Mouse (Mus musculus): ENCODE measurements around the gene Myrf. TPM values are rescaled to one million over a fixed set of nuclear protein-coding genes. Genes with fewer than 3 reads are reported as not detected.

Myrf gene
- polyA plus RNA-seq, 1 experiment = 43.1 TPM

DNA sequence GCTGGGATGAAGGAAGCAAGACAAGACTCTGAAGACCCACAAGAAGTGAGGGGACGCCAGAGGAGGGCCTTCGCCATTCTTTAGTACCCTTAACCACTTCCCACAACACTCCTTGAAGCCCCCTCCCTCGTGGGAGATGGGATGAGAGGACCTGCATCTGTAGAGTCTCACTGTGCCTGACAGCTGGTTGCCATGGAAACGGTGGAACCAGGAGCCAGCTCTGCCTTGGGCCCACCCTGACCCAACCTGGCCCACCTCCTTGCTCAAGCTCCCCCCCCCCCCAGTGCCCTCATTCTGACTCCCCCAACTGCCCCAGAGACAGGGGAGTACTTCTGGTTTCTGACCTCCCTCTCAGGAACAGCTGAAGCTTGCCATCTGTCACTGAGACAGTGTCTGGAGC is 19.0 kb downstream of the Myrf start:
- TF ChIP-seq CTCF (IDR thresholded peaks at IDR 0.05; ENCODE audit: borderline replicate concordance, insufficient read depth, low read depth, low read length) (no peak), POLR2A (IDR thresholded peaks at IDR 0.05; ENCODE audit: borderline replicate concordance, insufficient read depth, low read length) (no peak)
- WGBS = 56% methylated on average over 4 of the region's 4 CpGs
- Histone ChIP-seq H3K27ac (ENCODE audit: insufficient read depth, low read length) (no peak overlapping the region), H3K27me3 (ENCODE audit: control insufficient read depth, insufficient read depth, low read length) (no peaks in the 10 kb centered on the region), H3K4me1 (ENCODE audit: control insufficient read depth, insufficient read depth, low read length) (no peaks in the 10 kb centered on the region), H3K4me3 (replicated peaks; ENCODE audit: insufficient read depth, low read depth, low read length) (no peak overlapping the region)
- DNase-seq = no peak

DNA sequence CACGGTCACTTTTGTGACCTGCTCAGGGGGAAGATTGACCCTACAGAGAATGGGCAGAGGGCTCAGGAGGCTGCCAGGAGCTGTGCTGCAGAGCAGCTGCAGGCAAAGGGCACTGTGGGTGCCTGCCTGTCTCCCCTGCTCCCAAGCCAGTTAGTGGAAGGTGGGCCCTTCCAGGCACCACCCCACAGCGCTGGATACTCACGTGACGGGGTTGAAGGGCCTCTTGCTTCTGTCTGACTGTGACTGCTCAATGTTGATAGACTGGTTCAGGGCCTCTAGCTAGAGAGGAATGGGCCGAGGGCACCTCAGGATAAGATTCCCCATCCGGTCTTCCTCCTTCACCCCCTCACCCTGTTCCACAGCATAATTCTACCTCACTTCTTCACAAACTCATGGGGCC is 21.0 kb downstream of the Myrf start:
- Histone ChIP-seq H3K4me3 (replicated peaks; ENCODE audit: insufficient read depth, low read depth, low read length) (no peak overlapping the region), H3K4me1 (ENCODE audit: control insufficient read depth, insufficient read depth, low read length) (no peaks in the 10 kb centered on the region), H3K27ac (ENCODE audit: insufficient read depth, low read length) (no peak overlapping the region), H3K27me3 (ENCODE audit: control insufficient read depth, insufficient read depth, low read length) (no peaks in the 10 kb centered on the region)
- WGBS = 76% methylated on average over 6 of the region's 6 CpGs
- no peak for TF ChIP-seq POLR2A (IDR thresholded peaks at IDR 0.05; ENCODE audit: borderline replicate concordance, insufficient read depth, low read length)
- no peak for TF ChIP-seq CTCF (IDR thresholded peaks at IDR 0.05; ENCODE audit: borderline replicate concordance, insufficient read depth, low read depth, low read length)
- DNase-seq = no peak

DNA sequence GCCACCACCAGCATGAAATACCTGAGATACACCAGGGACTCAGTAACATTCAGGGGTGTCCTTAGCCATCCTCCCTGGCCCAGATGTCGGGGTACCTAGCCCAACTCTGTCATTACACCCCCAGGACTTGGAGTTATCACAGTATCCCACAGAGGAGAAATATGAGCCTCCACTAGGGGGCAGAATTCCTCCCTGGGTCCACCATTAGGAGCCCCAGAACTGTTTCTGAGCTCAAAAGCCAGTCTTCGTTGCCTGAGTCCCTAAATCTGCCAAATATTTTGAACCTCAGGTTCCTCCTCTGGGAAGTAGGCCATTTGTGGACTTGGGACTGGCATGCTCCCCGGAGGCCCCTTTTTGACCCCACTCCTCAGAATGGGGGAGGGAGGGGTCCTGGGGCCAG is 21.4 kb downstream of the Myrf start:
- Histone ChIP-seq H3K4me1 (ENCODE audit: control insufficient read depth, insufficient read depth, low read length) (no peaks in the 10 kb centered on the region), H3K27ac (ENCODE audit: insufficient read depth, low read length) (no peak overlapping the region), H3K27me3 (ENCODE audit: control insufficient read depth, insufficient read depth, low read length) (no peaks in the 10 kb centered on the region), H3K4me3 (replicated peaks; ENCODE audit: insufficient read depth, low read depth, low read length) (no peak overlapping the region)
- DNase-seq = no peak
- 33% methylated on average over 3 of the region's 3 CpGs for WGBS
- TF ChIP-seq CTCF (IDR thresholded peaks at IDR 0.05; ENCODE audit: borderline replicate concordance, insufficient read depth, low read depth, low read length) (peak; percentile 47; the same call in 1 of the 2 replicates), POLR2A (IDR thresholded peaks at IDR 0.05; ENCODE audit: borderline replicate concordance, insufficient read depth, low read length) (no peak)

- no peaks in the 10 kb centered on the region for H3K27me3 ChIP-seq (ENCODE audit: control insufficient read depth, insufficient read depth, low read length)
- no peaks in the 10 kb centered on the region for H3K4me1 ChIP-seq (ENCODE audit: control insufficient read depth, insufficient read depth, low read length)
- DNase-seq = no peak
- no peak overlapping the region for H3K27ac ChIP-seq (ENCODE audit: insufficient read depth, low read length)
- WGBS = 82% methylated on average over 8 of the region's 8 CpGs
- TF ChIP-seq POLR2A (IDR thresholded peaks at IDR 0.05; ENCODE audit: borderline replicate concordance, insufficient read depth, low read length) = no peak
- TF ChIP-seq CTCF (IDR thresholded peaks at IDR 0.05; ENCODE audit: borderline replicate concordance, insufficient read depth, low read depth, low read length) = no peak
- no peak overlapping the region for H3K4me3 ChIP-seq (replicated peaks; ENCODE audit: insufficient read depth, low read depth, low read length)
Observed at GRCm38 (mm10) chr19:10216101-10216500, 24.4 kb downstream of the Myrf start.

DNA sequence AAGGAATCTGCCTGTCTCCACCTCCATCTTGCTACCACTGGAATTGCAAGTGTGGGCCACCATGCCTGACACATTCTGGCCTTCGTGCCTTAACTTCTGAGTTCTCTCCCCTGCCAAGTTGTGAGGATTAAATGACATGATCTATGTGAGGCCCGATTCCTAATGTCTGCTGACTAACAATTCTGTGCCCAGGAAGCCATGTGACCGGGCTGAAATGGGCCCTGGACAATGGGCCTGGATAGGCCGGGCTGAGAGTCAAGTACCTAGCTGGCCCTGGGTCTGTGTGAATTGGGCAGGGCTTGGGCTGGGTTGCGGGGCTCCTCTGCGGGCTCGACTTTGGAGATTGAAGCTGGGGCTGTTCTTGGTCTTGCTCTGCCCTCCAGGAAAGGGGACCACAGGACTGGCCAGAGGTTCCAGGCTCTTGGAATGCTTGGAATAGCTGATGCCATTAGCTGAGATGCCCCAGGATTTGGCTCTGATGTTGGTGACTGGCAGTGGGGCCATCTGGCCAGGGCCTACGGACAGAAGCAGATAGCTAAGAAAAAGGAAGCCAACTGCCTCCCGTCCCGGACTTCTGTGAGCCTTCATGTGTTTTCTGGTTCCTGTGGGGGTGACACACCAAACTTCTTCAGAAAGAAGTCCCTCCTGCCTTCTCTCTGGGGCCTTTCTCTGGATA is 26.6 kb downstream of the Myrf start:
- Histone ChIP-seq H3K4me3 (replicated peaks; ENCODE audit: insufficient read depth, low read depth, low read length) (no peak overlapping the region), H3K27ac (ENCODE audit: insufficient read depth, low read length) (no peak overlapping the region), H3K4me1 (ENCODE audit: control insufficient read depth, insufficient read depth, low read length) (no peaks in the 10 kb centered on the region), H3K27me3 (ENCODE audit: control insufficient read depth, insufficient read depth, low read length) (no peaks in the 10 kb centered on the region)
- no peak for DNase-seq
- TF ChIP-seq POLR2A (IDR thresholded peaks at IDR 0.05; ENCODE audit: borderline replicate concordance, insufficient read depth, low read length) (no peak), CTCF (IDR thresholded peaks at IDR 0.05; ENCODE audit: borderline replicate concordance, insufficient read depth, low read depth, low read length) (no peak)
- 40% methylated on average over 10 of the region's 10 CpGs for WGBS

- WGBS = 87% methylated on average over 4 of the region's 4 CpGs
- H3K4me1 ChIP-seq (ENCODE audit: control insufficient read depth, insufficient read depth, low read length) = no peaks in the 10 kb centered on the region
- DNase-seq = no peak
- H3K27me3 ChIP-seq (ENCODE audit: control insufficient read depth, insufficient read depth, low read length) = no peaks in the 10 kb centered on the region
- TF ChIP-seq POLR2A (IDR thresholded peaks at IDR 0.05; ENCODE audit: borderline replicate concordance, insufficient read depth, low read length) = no peak
- H3K27ac ChIP-seq (ENCODE audit: insufficient read depth, low read length) = no peak overlapping the region
- no peak overlapping the region for H3K4me3 ChIP-seq (replicated peaks; ENCODE audit: insufficient read depth, low read depth, low read length)
Observed at GRCm38 (mm10) chr19:10210885-10211284, 29.7 kb downstream of the Myrf start.

DNA sequence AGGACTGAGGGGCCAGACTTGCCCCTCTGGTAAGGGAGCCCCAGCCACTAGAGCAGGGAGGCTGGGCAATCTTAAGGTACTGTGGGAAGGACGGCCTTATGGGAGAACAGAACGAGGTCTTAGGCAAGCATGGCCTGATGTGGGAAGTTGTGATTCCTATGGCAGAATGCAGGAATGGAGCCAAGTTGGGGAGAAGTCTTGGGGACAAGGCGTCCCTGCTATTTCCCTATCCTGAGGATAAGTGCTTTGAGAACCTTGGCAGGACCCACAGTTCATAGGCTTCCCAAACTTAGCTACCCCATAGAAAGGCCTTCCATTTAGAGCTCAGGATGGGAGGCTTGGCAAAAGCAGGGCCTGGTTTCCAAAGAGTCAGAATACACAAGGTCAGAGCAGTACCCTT is 31.7 kb downstream of the Myrf start:
- TF ChIP-seq POLR2A (IDR thresholded peaks at IDR 0.05; ENCODE audit: borderline replicate concordance, insufficient read depth, low read length) = no peak
- no peak overlapping the region for H3K4me3 ChIP-seq (replicated peaks; ENCODE audit: insufficient read depth, low read depth, low read length)
- DNase-seq = no peak
- H3K27ac ChIP-seq (ENCODE audit: insufficient read depth, low read length) = no peak overlapping the region
- 67% methylated on average over 3 of the region's 3 CpGs for WGBS
- no peaks in the 10 kb centered on the region for H3K4me1 ChIP-seq (ENCODE audit: control insufficient read depth, insufficient read depth, low read length)
- H3K27me3 ChIP-seq (ENCODE audit: control insufficient read depth, insufficient read depth, low read length) = no peaks in the 10 kb centered on the region

GRCm38 (mm10) chr19:10205051-10205450 is 35.5 kb downstream of the Myrf start:
- Histone ChIP-seq H3K4me3 (replicated peaks; ENCODE audit: insufficient read depth, low read depth, low read length) (no peak overlapping the region), H3K4me1 (ENCODE audit: control insufficient read depth, insufficient read depth, low read length) (no peaks in the 10 kb centered on the region), H3K27me3 (ENCODE audit: control insufficient read depth, insufficient read depth, low read length) (no peaks in the 10 kb centered on the region), H3K27ac (ENCODE audit: insufficient read depth, low read length) (no peak overlapping the region; the same call in 1 of the 2 replicates)
- no peak for TF ChIP-seq CTCF (IDR thresholded peaks at IDR 0.05; ENCODE audit: borderline replicate concordance, insufficient read depth, low read depth, low read length)
- TF ChIP-seq POLR2A (IDR thresholded peaks at IDR 0.05; ENCODE audit: borderline replicate concordance, insufficient read depth, low read length) = no peak
- no peak for DNase-seq
- WGBS = 62% methylated on average over 6 of the region's 6 CpGs

Measured in cerebellum, adult 2 months (tissue).